Mouse (Mus musculus) G1E (cell line): Measurements from ENCODE around the gene Sephs2. TPM values are rescaled to one million over a fixed set of nuclear protein-coding genes. Genes with fewer than 3 reads are reported as not detected.

ENCODE experiments used
- ATAC-seq: 2 replicates; pipeline ENCODE4 v1.8.0; 2016; ENCODE audit warnings: mild to moderate bottlenecking; ENCODE audit not compliant: insufficient number of reproducible peaks, poor library complexity, low FRiP score, severe bottlenecking; ENCODE audit errors: extremely low read depth
- DNase-seq: peaks from one replicate; pipeline ENCODE4 v3.0.0; 2012; ENCODE audit warnings: low spot score
- H3K27me3 ChIP-seq: 2 replicates; pipeline ENCODE4 v1.6.1; 2012; ENCODE audit warnings: mild to moderate bottlenecking, low read length, inconsistent platforms; ENCODE audit not compliant: insufficient read depth
- H3K36me3 ChIP-seq: replicated peaks from 2 replicates; pipeline ENCODE3; 2012; ENCODE audit warnings: mild to moderate bottlenecking, inconsistent platforms
- H3K4me1 ChIP-seq: 2 replicates; pipeline ENCODE4 v1.6.1; 2012; ENCODE audit warnings: low read depth, low read length, inconsistent platforms, mixed read lengths; ENCODE audit not compliant: insufficient read depth
- H3K4me3 ChIP-seq: 2 replicates; pipeline ENCODE4 v1.5.1; 2012; ENCODE audit warnings: low read depth, mild to moderate bottlenecking, inconsistent platforms, low read length, moderate library complexity, mixed read lengths
- H3K9me3 ChIP-seq: replicated peaks from 2 replicates; pipeline ENCODE4 v1.6.1; 2012; ENCODE audit warnings: inconsistent platforms
- CTCF ChIP-seq: IDR thresholded peaks from 2 replicates; pipeline ENCODE4 v1.5.1; 2012; ENCODE audit warnings: low read depth, low read length, inconsistent platforms, mixed read lengths
- GATA1 ChIP-seq: IDR thresholded peaks from 2 replicates; pipeline ENCODE4 v1.6.1; 2012; ENCODE audit warnings: borderline replicate concordance, low read length, inconsistent platforms, mixed read lengths
- GATA2 ChIP-seq: IDR thresholded peaks from 2 replicates; pipeline ENCODE4 v1.6.1; 2012; ENCODE audit warnings: low read depth, low read length, inconsistent platforms, borderline replicate concordance
- POLR2AphosphoS5 ChIP-seq: IDR thresholded peaks from 2 replicates; pipeline ENCODE4 v1.6.1; 2012; ENCODE audit warnings: low read depth, low read length, inconsistent platforms; ENCODE audit not compliant: insufficient replicate concordance
- TAL1 ChIP-seq: conservative IDR thresholded peaks from 2 replicates; pipeline ENCODE4 v1.6.1; 2012; ENCODE audit warnings: low read depth, low read length, inconsistent platforms, mixed read lengths
- polyA plus RNA-seq: library from polyadenylated mRNA; stranded (reverse); fragments of >175 nt; gene quantifications from 2 replicates; pipeline ENCODE4 v1.2.3, GENCODE M21; 2012
- total RNA-seq, 2 experiments: library from RNA; stranded (forward) in 1 of 2; stranded (reverse) in 1 of 2; fragments of 200-1000 nt in 1 of 2; fragments of >200 nt in 1 of 2; fragmentation: Nextera tagmentation in 1 of 2; gene quantifications; 2 replicates each; pipeline ENCODE4 v1.2.3; 2014 to 2017

Gene Sephs2
- total and polyA plus RNA-seq, 3 experiments, result 39.9 to 126 (median 75.9) TPM

- Histone ChIP-seq H3K4me3 (no peak overlapping the region), H3K36me3 (peaks cover 19% of the 10 kb centered on the region), H3K4me1 (peaks cover 49% of the 10 kb centered on the region), H3K9me3 (no peaks in the 10 kb centered on the region), H3K27me3 (0 out of 2 replicates have a peak, but pooled peaks cover 3% of the 10 kb centered on the region)
- ATAC-seq (no peak), DNase-seq (no peak)
- TF ChIP-seq CTCF (no peak), TAL1 (no peak), GATA1 (no peak), POLR2AphosphoS5 (no peak), GATA2 (no peak)
Observed at GRCm38 (mm10) chr7:127262218-127262961, 11.5 kb downstream of the Sephs2 start.

DNA sequence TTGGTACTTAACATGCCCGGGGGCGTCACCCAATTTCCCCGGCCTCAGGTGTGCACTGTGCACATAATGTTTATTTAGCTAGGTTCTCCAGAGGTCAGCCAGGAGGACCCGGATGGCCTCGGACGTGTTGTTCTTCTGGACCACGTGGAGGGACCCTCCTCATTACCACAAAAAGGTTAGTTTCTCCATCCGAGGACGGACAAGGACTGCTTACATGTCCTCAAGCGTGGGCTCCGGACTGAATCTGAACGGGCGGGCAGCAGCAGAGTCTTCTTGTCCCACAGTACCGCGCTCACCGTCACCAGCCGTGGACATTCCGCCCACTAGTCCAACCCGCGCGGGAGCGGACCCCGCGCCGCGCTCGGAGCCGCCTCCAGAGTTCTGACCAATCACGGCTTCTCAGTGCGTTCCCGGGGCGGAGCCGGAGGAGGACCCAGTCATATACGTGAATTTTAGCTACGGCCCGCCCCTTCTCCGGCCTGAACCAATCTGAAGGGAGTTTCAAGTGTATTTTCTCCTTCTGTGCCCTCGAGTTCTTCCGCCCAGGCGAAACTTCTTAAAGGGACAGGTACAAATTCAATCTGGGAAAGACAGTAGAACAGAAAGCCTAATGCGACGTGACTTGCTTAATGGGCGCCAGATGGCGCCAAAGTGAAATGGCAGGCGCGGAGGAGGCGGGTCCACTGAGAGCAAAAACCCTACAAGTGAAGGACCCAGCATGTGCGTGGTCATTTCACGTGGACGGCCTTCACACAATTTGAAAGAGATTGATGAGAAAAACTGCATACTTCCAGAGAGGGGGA, 13.3 kb downstream of the Sephs2 start, which contains the start of gene Dctpp1:
TSS of gene Dctpp1 (minus strand) at position 401 of the 803 bp plus-strand sequence.
- H3K4me1 ChIP-seq, result peaks cover 61% of the 10 kb centered on the region

GRCm38 (mm10) chr7:127259186-127259905, 14.5 kb downstream of the Sephs2 start:
- ATAC-seq (no peak), DNase-seq (no peak)
- H3K36me3 ChIP-seq, result peaks cover 43% of the 10 kb centered on the region
- H3K27me3 ChIP-seq, result no peaks in the 10 kb centered on the region
- TF ChIP-seq CTCF (no peak), POLR2AphosphoS5 (no peak)
- H3K4me1 ChIP-seq, result peaks cover 73% of the 10 kb centered on the region
- peak overlapping the region; percentile 82 for H3K4me3 ChIP-seq
- no peaks in the 10 kb centered on the region for H3K9me3 ChIP-seq

More for the DNA sequence above, 13.3 kb downstream of the Sephs2 start, which contains the start of gene Dctpp1:
- TF ChIP-seq TAL1 (no peak), CTCF (peak; percentile 51; the same call in 1 of the 2 replicates), GATA1 (no peak)
- Histone ChIP-seq H3K36me3 (peaks cover 38% of the 10 kb centered on the region), H3K9me3 (no peaks in the 10 kb centered on the region), H3K27me3 (0 out of 2 replicates have a peak, but pooled peaks cover 3% of the 10 kb centered on the region), H3K4me3 (peak within 1 kb of the TSS; percentile 82)
- DNase-seq (peak; percentile 92), ATAC-seq (peak; percentile 97)

DNA sequence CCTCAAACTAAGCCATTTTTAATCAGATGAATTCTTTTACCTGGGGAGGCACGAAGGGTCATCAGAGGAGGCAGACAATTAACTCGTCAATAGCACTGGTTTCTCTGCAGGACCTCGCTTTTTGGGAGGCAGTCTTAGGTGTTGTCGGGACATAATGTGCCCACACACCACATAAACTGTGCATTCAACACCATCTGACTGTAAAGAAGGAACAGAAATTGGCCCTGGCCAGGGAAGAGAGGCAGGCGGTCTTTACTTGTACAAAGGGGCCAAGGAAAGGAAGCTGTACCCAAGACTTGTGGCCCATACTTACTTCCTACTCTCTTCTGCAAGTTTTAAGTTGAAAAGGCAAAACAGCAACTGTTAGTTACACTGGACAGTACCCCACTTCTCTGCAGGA, 17.3 kb downstream of the Sephs2 start:
- ATAC-seq (no peak), DNase-seq (no peak)
- no peak overlapping the region for H3K4me3 ChIP-seq
- peaks cover 73% of the 10 kb centered on the region for H3K4me1 ChIP-seq
- no peak for TF ChIP-seq POLR2AphosphoS5
- TF ChIP-seq CTCF, result no peak
- no peak for TF ChIP-seq GATA1
- no peak for TF ChIP-seq GATA2
- no peak for TF ChIP-seq TAL1
- H3K27me3 ChIP-seq, result no peaks in the 10 kb centered on the region
- no peaks in the 10 kb centered on the region for H3K9me3 ChIP-seq
- peaks cover 61% of the 10 kb centered on the region for H3K36me3 ChIP-seq

GRCm38 (mm10) chr7:127255965-127256364, 17.9 kb downstream of the Sephs2 start:
- Histone ChIP-seq H3K4me3 (no peak overlapping the region), H3K4me1 (peaks cover 68% of the 10 kb centered on the region), H3K9me3 (no peaks in the 10 kb centered on the region), H3K27me3 (no peaks in the 10 kb centered on the region), H3K36me3 (peaks cover 65% of the 10 kb centered on the region)
- TF ChIP-seq POLR2AphosphoS5, result no peak
- TF ChIP-seq TAL1, result no peak
- ATAC-seq (no peak), DNase-seq (no peak)

DNA sequence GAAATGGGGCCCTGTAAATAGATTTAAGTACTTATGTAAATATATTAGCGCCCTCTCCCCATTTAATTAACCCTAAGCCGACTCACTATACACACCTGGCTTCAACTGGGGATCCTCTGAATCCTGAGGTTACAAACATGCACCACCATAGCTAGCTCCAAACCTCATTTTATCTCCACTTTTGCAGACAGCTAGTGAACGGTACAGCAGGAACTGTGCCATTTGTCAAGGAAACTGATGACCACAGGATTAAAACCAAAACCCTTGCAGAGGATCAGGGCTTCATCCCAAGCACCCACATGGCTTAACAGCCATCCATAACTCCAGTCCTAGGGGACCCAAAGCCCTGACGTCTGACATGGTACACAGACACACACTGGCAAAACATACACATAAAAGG, 18.8 kb downstream of the Sephs2 start:
- Histone ChIP-seq H3K4me3 (no peak overlapping the region; the same call in 1 of the 2 replicates), H3K9me3 (no peaks in the 10 kb centered on the region), H3K36me3 (peaks cover 72% of the 10 kb centered on the region), H3K4me1 (peaks cover 69% of the 10 kb centered on the region), H3K27me3 (no peaks in the 10 kb centered on the region)
- no peak for ATAC-seq
- TF ChIP-seq GATA1 (no peak), CTCF (no peak), TAL1 (no peak), POLR2AphosphoS5 (no peak), GATA2 (no peak)
- DNase-seq, result no peak
